Mouse (Mus musculus) right cerebral cortex, postnatal 36 days (tissue): Measurements from ENCODE around the gene Saa3.
"Not testable (repeated sequence)": the region's sequence is repeated elsewhere in the genome, so short reads cannot be mapped to it uniquely, and the experiment has no call there.

Experiments used
- DNase-seq, 2 experiments: peaks; one replicate each; pipeline ENCODE4 v3.0.0; 2022; ENCODE audit warnings: low spot score in 2 of 2, mixed read lengths in 1 of 2

Saa3 gene

GRCm38 (mm10) chr7:46712250-46712649 is 3.2 kb downstream of the Saa3 start:
- no peak for DNase-seq

DNA sequence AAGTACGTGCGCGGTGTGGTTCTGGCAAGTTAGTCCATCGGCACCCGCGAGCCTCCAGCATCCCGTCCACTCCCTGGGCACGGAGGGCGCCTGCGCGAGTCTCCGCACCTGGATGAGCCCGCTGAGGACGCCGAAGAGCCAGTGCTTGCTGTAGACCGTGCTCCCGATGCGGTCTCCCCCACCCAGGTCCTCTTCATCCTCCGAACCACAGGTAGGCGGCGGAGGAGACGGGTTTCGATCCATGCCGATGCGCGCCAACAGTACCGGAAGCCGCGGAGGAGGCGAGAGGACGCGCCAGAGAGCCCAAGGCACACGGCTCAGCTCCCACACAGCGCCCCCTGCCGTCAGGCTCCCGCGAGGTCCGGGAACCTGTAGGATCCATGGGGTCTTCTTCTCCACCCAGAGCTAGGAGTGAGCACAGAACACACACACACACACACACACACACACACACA is 5.1 kb downstream of the Saa3 start, which contains the start of gene Saal1:
Gene Saal1, minus strand, starts transcription at position 291 of the 455 bp plus-strand sequence.
- DNase-seq: peak; percentile 57 to 72

DNA sequence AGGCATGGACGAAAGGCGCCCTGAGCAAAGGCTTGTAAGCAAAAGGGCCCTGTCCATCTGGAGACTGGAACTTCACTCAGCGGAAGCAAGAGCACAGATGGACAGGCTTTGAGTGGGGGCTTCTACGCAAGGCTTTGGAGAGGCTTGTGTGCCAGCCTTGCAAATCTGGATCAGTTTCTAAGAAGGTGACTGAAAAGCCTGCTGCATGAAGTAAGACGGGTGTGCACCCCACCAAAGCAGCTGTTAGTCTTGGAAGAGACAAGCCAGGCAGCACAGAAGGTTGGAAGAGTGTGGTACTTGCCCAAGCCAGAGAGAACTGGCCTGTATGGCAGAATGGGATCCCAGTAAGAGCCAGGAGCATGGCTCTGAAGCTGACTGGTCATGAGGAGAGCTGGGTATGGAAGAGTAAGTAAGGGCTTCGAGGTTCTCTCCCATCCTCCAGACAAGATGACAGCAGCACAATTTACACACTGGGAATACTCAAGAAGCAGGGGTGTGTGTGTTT is 14.9 kb downstream of the Saa3 start:
- no peak for DNase-seq

GRCm38 (mm10) chr7:46696754-46697153 is 18.7 kb downstream of the Saa3 start:
- no peak for DNase-seq

DNA sequence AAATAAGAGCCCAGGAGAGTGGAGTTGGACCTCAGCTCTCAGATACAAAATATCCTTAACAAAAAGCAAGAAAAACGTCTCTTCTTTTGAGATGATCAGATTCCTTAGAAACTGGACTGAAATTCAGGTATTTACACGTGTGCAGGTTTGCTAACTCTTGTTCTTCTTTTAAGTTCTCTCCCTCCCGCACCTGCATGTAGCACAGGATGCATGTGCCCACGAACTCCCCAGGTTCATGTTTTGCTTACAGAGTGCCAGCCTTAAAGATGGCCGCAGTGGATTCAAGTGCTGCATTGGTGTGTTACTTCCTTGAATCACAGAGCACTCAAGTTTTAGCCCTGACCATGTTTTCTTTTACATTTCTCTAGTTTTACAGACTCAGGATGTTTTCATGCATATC is 28.7 kb downstream of the Saa3 start:
- DNase-seq: no peak

DNA sequence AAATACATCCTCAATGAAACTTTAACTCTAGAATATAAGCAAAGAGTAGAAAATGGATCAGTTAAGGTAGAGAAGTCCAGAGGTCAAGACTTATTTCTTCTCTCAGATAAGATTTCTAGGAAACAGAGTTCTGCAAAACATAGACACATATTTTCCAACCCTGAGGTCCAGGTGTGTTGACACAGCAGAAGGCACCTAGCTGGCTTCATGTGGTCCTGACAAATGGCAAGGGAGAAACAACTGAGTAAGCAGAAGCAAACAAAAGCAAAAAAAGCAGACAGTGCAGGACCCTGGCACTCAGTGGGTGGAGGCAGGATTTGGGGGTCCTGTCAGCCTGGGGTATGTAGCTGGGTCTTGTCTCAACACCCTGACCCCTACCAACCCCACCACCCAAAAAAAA is 34.8 kb downstream of the Saa3 start:
- no peak for DNase-seq

- not testable (repeated sequence) for DNase-seq
Observed at GRCm38 (mm10) chr7:46679044-46679443, 36.5 kb downstream of the Saa3 start.

DNA sequence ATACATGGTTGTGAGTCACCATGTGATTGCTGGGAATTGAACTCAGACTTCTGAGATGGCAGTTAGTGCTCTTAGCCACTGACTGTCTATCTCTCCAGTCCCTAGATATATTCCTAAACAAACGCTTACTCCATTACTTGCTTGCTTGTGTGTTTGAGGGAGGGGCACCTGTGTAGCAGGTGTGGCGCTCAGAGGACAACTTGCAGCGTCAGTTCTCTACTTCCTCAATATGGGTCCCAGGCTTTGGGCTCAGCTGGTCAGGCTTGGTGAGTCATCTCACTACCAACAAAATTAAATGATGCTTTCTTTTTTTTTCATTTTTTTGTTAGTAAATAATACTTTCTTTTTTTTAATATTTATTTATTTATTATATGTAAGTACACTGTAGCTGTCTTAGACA is 37.1 kb downstream of the Saa3 start:
- DNase-seq: no peak

DNA sequence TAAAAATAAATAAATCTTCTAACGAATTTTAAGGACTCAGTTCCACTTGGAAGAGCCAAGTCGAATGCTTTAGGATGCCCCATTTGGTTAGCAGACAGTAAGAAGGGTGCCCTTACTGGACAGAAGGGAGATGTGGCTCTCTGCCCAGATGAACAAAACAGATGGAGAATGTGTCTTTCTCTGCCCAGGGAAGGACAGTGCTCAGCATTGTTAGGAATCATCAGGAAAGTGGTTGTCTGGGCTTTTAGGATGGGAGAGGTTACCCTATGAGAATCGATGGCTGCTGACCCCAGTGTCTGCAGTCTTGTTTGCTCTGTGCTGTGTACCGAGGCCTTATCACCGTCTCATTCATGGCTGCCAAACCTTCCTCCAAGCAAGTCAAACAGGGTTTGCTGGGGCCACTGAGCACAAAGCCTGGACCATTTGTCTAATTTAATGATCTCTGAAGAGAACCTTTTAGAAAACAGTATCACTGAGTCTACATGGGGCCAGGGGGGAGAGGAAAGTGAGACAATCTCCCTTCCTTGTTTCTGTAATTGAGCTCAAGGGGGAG is 38.6 kb downstream of the Saa3 start:
- DNase-seq: no peak

- no peak for DNase-seq
Observed at GRCm38 (mm10) chr7:46675886-46676285, 39.6 kb downstream of the Saa3 start.

DNA sequence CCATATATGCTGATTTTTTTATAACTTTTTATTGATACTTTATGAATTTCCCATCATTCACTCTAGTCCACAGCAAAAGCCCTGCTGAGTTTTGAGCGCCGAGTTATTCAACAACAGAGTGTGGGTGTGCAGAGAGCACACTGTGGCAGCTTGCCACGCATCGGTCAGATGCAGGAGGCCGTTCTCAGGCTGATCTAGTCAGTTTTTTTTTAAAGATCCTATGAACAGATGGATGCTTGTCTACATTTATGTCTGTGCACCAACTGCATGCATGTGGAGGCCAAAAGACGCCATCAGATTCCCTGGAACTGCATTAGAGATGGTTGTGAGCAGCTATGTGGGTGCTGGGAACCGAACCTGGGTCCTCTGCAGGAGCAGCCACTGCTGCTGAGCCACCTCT is 40.4 kb downstream of the Saa3 start:
- no peak for DNase-seq

DNA sequence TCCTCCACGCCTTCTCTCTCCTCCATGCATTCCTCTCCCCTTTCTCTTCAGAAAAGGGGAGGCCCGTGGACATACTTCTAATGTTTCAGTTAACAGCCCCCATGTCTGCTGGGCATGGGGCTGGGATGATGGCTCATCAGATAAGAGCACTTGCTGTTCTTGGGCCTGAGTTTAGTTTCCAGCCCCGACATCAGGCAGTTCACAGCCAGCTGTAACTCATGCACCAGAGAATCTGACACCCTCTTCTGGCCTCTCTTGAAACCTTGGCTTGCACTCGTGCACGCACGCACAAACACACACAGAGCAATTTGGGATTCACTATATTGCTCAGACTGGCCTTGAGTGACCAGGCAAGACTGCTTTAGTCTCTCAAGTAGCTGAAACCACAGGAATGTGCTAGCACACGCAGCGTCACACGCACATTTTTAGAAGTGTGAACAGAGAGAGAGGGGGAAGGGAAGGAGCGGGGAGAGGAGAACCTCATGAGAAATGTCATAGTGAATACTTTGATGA is 43.3 kb downstream of the Saa3 start, which contains the start of gene Tph1:
Gene Tph1, minus strand, starts transcription at position 378 of the 513 bp plus-strand sequence.
- DNase-seq: no peak

- no peak for DNase-seq
Observed at GRCm38 (mm10) chr7:46667256-46667655, 48.2 kb downstream of the Saa3 start.

GRCm38 (mm10) chr7:46665236-46665635 is 50.3 kb downstream of the Saa3 start:
- no peak for DNase-seq
